Mouse (Mus musculus): ENCODE data around the gene Endog. TPM values are rescaled to one million over a fixed set of nuclear protein-coding genes. Genes with fewer than 3 reads are reported as not detected.

The Endog gene
- 15.6 and 15.9 TPM in 2 replicates for polyA plus RNA-seq (2015; fragmentation: Nextera tagmentation; extraction: Ambion mirVana)

GRCm38 (mm10) chr2:30171371-30171996 lies at the start of gene Endog:
Endog (plus strand) TSS chr2:30171493.

GRCm38 (mm10) chr2:30124472-30125274 lies 46.6 kb upstream of the Endog start, which contains the start of gene Zer1:
Zer1 (minus strand) TSS chr2:30124585.

GRCm38 (mm10) chr2:30133613-30134377 lies 37.5 kb upstream of the Endog start, which contains the start of gene Tbc1d13:
Tbc1d13 (plus strand) TSS chr2:30133746.

GRCm38 (mm10) chr2:30177700-30178675 lies 6.7 kb downstream of the Endog start, which contains the start of gene Spout1:
Spout1 (minus strand) TSS chr2:30178459.

GRCm38 (mm10) chr2:30205629-30206357 lies 34.5 kb downstream of the Endog start, which contains the start of gene Kyat1:
Kyat1 (minus strand) TSS chr2:30205847.

Other genes starting within 250 kb of the Endog start
- gene Gle1, start 236.1 kb upstream of the Endog start, polyA plus RNA-seq (2015; fragmentation: Nextera tagmentation; extraction: Ambion mirVana): 28.8 and 30.2 TPM in 2 replicates
- 23.0 and 27.3 TPM in 2 replicates for gene Sptan1, start 205.9 kb upstream of the Endog start, polyA plus RNA-seq (2015; fragmentation: Nextera tagmentation; extraction: Ambion mirVana)
- 18.2 and 19.8 TPM in 2 replicates for gene Wdr34, start 122.6 kb upstream of the Endog start, polyA plus RNA-seq (2015; fragmentation: Nextera tagmentation; extraction: Ambion mirVana)
- 292 TPM in 2 replicates for gene Set, start 114.1 kb upstream of the Endog start, polyA plus RNA-seq (2015; fragmentation: Nextera tagmentation; extraction: Ambion mirVana)
- 1.6 and 2.5 TPM in 2 replicates for gene Pkn3, start 93.8 kb upstream of the Endog start, polyA plus RNA-seq (2015; fragmentation: Nextera tagmentation; extraction: Ambion mirVana)
- gene Zdhhc12, start 77.8 kb upstream of the Endog start, polyA plus RNA-seq (2015; fragmentation: Nextera tagmentation; extraction: Ambion mirVana): 15.7 and 16.2 TPM in 2 replicates
- gene Zer1, start 46.9 kb upstream of the Endog start, polyA plus RNA-seq (2015; fragmentation: Nextera tagmentation; extraction: Ambion mirVana): 5.2 and 6.0 TPM in 2 replicates
- gene Tbc1d13, start 37.7 kb upstream of the Endog start, polyA plus RNA-seq (2015; fragmentation: Nextera tagmentation; extraction: Ambion mirVana): 4.7 TPM in 2 replicates
- gene Spout1, start 7.0 kb downstream of the Endog start, polyA plus RNA-seq (2015; fragmentation: Nextera tagmentation; extraction: Ambion mirVana): 21.5 and 24.4 TPM in 2 replicates
- gene Kyat1, start 34.4 kb downstream of the Endog start, polyA plus RNA-seq (2015; fragmentation: Nextera tagmentation; extraction: Ambion mirVana): 5.0 and 5.9 TPM in 2 replicates
- 17.3 and 19.2 TPM in 2 replicates for gene Lrrc8a, start 66.2 kb downstream of the Endog start, polyA plus RNA-seq (2015; fragmentation: Nextera tagmentation; extraction: Ambion mirVana)
- gene Gm28035, start 69.1 kb downstream of the Endog start, polyA plus RNA-seq (2015; fragmentation: Nextera tagmentation; extraction: Ambion mirVana): 0.06 and 0.08 TPM in 2 replicates
- gene Phyhd1, start 94.7 kb downstream of the Endog start, polyA plus RNA-seq (2015; fragmentation: Nextera tagmentation; extraction: Ambion mirVana): 4.4 and 6.5 TPM in 2 replicates
- gene Gm28038, start 109.5 kb downstream of the Endog start, polyA plus RNA-seq (2015; fragmentation: Nextera tagmentation; extraction: Ambion mirVana): not detected in 2 replicates
- gene Dolk, start 114.8 kb downstream of the Endog start, polyA plus RNA-seq (2015; fragmentation: Nextera tagmentation; extraction: Ambion mirVana): 12.5 and 13.7 TPM in 2 replicates
- 17.0 and 17.5 TPM in 2 replicates for gene Nup188, start 114.9 kb downstream of the Endog start, polyA plus RNA-seq (2015; fragmentation: Nextera tagmentation; extraction: Ambion mirVana)
- gene Sh3glb2, start 187.8 kb downstream of the Endog start, polyA plus RNA-seq (2015; fragmentation: Nextera tagmentation; extraction: Ambion mirVana): 29.2 and 29.6 TPM in 2 replicates
- gene Miga2, start 192.7 kb downstream of the Endog start, polyA plus RNA-seq (2015; fragmentation: Nextera tagmentation; extraction: Ambion mirVana): 9.0 and 10.8 TPM in 2 replicates
- 16.1 and 16.7 TPM in 2 replicates for gene Dolpp1, start 220.8 kb downstream of the Endog start, polyA plus RNA-seq (2015; fragmentation: Nextera tagmentation; extraction: Ambion mirVana)
- gene Crat, start 244.3 kb downstream of the Endog start, polyA plus RNA-seq (2015; fragmentation: Nextera tagmentation; extraction: Ambion mirVana): 26.9 and 28.0 TPM in 2 replicates
- gene Ptpa, start 244.5 kb downstream of the Endog start, polyA plus RNA-seq (2015; fragmentation: Nextera tagmentation; extraction: Ambion mirVana): 180 and 187 TPM in 2 replicates

Data from spleen, postnatal 0 days (tissue).